Mouse (Mus musculus): ENCODE data around the gene Hdac1. TPM values are rescaled to one million over a fixed set of nuclear protein-coding genes. Genes with fewer than 3 reads are reported as not detected.
"Not testable (repeated sequence)": the region's sequence is repeated elsewhere in the genome, so short reads cannot be mapped to it uniquely, and the experiment has no call there.

The Hdac1 gene
- polyA plus RNA-seq, 1 experiment from 2014 or later = 111 TPM

- Histone ChIP-seq H3K4me1 (replicated peaks) (peaks cover 22% of the 10 kb centered on the region), H3K9ac (peak overlapping the region; percentile 68), H3K36me3 (no peaks in the 10 kb centered on the region), H3K27ac (peak overlapping the region; percentile 53; the same call in 1 of the 2 replicates), H3K4me3 (peak overlapping the region; percentile 42), H3K4me2 (peak overlapping the region; percentile 63), H3K27me3 (peaks cover 13% of the 10 kb centered on the region; the same call in 1 of the 2 replicates), H3K9me3 (no peaks in the 10 kb centered on the region)
- peak; percentile 67 for ATAC-seq (ENCODE audit: low FRiP score)
- WGBS = 9% methylated on average over 33 of the region's 33 CpGs
Observed at GRCm38 (mm10) chr4:129556532-129557223, 14.2 kb upstream of the Hdac1 start.

- H3K27me3 ChIP-seq = peaks cover 13% of the 10 kb centered on the region; the same call in 1 of the 2 replicates
- peak overlapping the region; percentile 63 for H3K4me2 ChIP-seq
- H3K4me3 ChIP-seq = peak overlapping the region; percentile 42
- no peaks in the 10 kb centered on the region for H3K9me3 ChIP-seq
- peak overlapping the region; percentile 53 for H3K27ac ChIP-seq
- no peaks in the 10 kb centered on the region for H3K36me3 ChIP-seq
- peak; percentile 79 for ATAC-seq (ENCODE audit: low FRiP score)
- H3K9ac ChIP-seq = peak overlapping the region; percentile 68
- H3K4me1 ChIP-seq (replicated peaks) = peaks cover 22% of the 10 kb centered on the region
- 0% methylated on average over 24 of the region's 24 CpGs for WGBS
Observed at GRCm38 (mm10) chr4:129555862-129556531, 13.5 kb upstream of the Hdac1 start.

- H3K27me3 ChIP-seq = peaks cover 13% of the 10 kb centered on the region; the same call in 1 of the 2 replicates
- H3K4me2 ChIP-seq = peak overlapping the region; percentile 63
- H3K9me3 ChIP-seq = no peaks in the 10 kb centered on the region
- no peak; the same call in none of the 2 replicates for ATAC-seq (ENCODE audit: low FRiP score)
- peak overlapping the region; percentile 68 for H3K9ac ChIP-seq
- peak overlapping the region; percentile 53 for H3K27ac ChIP-seq
- peaks cover 22% of the 10 kb centered on the region for H3K4me1 ChIP-seq (replicated peaks)
- WGBS = 4% methylated on average over 16 of the region's 16 CpGs
- peak overlapping the region; percentile 42 for H3K4me3 ChIP-seq
- H3K36me3 ChIP-seq = no peaks in the 10 kb centered on the region
Observed at GRCm38 (mm10) chr4:129555421-129555861, 12.9 kb upstream of the Hdac1 start.

- Histone ChIP-seq H3K4me1 (replicated peaks) (peaks cover 22% of the 10 kb centered on the region), H3K27me3 (peaks cover 13% of the 10 kb centered on the region; the same call in 1 of the 2 replicates)
- not testable (repeated sequence) for H3K36me3 ChIP-seq; ATAC-seq (ENCODE audit: low FRiP score); H3K4me2 ChIP-seq; H3K27ac ChIP-seq; H3K9me3 ChIP-seq; H3K9ac ChIP-seq; H3K4me3 ChIP-seq
- 66% methylated on average over 6 of the region's 6 CpGs for WGBS
Observed at GRCm38 (mm10) chr4:129554512-129554911, 12.0 kb upstream of the Hdac1 start.

- H3K9me3 ChIP-seq = no peaks in the 10 kb centered on the region
- no peak overlapping the region for H3K4me2 ChIP-seq
- H3K4me1 ChIP-seq (replicated peaks) = peaks cover 8% of the 10 kb centered on the region
- ATAC-seq (ENCODE audit: low FRiP score) = no peak
- no peak overlapping the region for H3K4me3 ChIP-seq
- 62% methylated on average over 1 of the region's 1 CpGs for WGBS
- no peaks in the 10 kb centered on the region for H3K36me3 ChIP-seq
- H3K9ac ChIP-seq = no peak overlapping the region
- peaks cover 6% of the 10 kb centered on the region; the same call in 1 of the 2 replicates for H3K27me3 ChIP-seq
- no peak overlapping the region for H3K27ac ChIP-seq
Observed at GRCm38 (mm10) chr4:129550295-129550694, 7.8 kb upstream of the Hdac1 start.

- no peak for ATAC-seq (ENCODE audit: low FRiP score)
- no peak overlapping the region for H3K4me2 ChIP-seq
- 94% methylated on average over 2 of the region's 2 CpGs for WGBS
Observed at GRCm38 (mm10) chr4:129549306-129549705, 6.8 kb upstream of the Hdac1 start.

GRCm38 (mm10) chr4:129547631-129548030 is 5.1 kb upstream of the Hdac1 start:
- H3K4me2 ChIP-seq; H3K4me1 ChIP-seq (replicated peaks); H3K4me3 ChIP-seq; H3K36me3 ChIP-seq; H3K9me3 ChIP-seq; H3K9ac ChIP-seq; H3K27ac ChIP-seq; H3K27me3 ChIP-seq; ATAC-seq (ENCODE audit: low FRiP score): not testable (repeated sequence)
- 84% methylated on average over 4 of the region's 4 CpGs for WGBS

More at GRCm38 (mm10) chr4:129549306-129549705, 6.8 kb upstream of the Hdac1 start:
- H3K36me3 ChIP-seq = no peaks in the 10 kb centered on the region
- no peak overlapping the region for H3K4me3 ChIP-seq
- H3K9ac ChIP-seq = no peak overlapping the region
- H3K9me3 ChIP-seq = no peaks in the 10 kb centered on the region
- no peak overlapping the region for H3K27ac ChIP-seq
- no peaks in the 10 kb centered on the region for H3K27me3 ChIP-seq
- H3K4me1 ChIP-seq (replicated peaks) = no peaks in the 10 kb centered on the region

- Histone ChIP-seq H3K27ac (no peak overlapping the region), H3K4me1 (replicated peaks) (peaks cover 20% of the 10 kb centered on the region), H3K27me3 (no peaks in the 10 kb centered on the region), H3K9ac (no peak overlapping the region), H3K4me2 (no peak overlapping the region), H3K4me3 (no peak overlapping the region), H3K9me3 (no peaks in the 10 kb centered on the region), H3K36me3 (peaks cover 11% of the 10 kb centered on the region)
- 81% methylated on average over 4 of the region's 4 CpGs for WGBS
- no peak for ATAC-seq (ENCODE audit: low FRiP score)
Observed at GRCm38 (mm10) chr4:129544106-129544505, 1.6 kb upstream of the Hdac1 start.

GRCm38 (mm10) chr4:129541868-129542591 is 483 bp downstream of the Hdac1 start:
- Histone ChIP-seq H3K4me1 (replicated peaks) (peaks cover 20% of the 10 kb centered on the region), H3K27me3 (no peaks in the 10 kb centered on the region), H3K4me2 (peak overlapping the region; percentile 77), H3K9me3 (no peaks in the 10 kb centered on the region), H3K4me3 (peak overlapping the region; percentile 77), H3K9ac (peak overlapping the region; percentile 87), H3K36me3 (peaks cover 20% of the 10 kb centered on the region), H3K27ac (peak overlapping the region; percentile 84)
- ATAC-seq (ENCODE audit: low FRiP score) = peak; percentile 29
- under 1% methylated on average over 28 of the region's 30 CpGs for WGBS

GRCm38 (mm10) chr4:129540012-129540411 is 2.5 kb downstream of the Hdac1 start:
- WGBS = 87% methylated on average over 6 of the region's 6 CpGs
- no peak for ATAC-seq (ENCODE audit: low FRiP score)

GRCm38 (mm10) chr4:129528901-129529300 is 13.6 kb downstream of the Hdac1 start:
- not testable (repeated sequence) for H3K4me3 ChIP-seq; H3K9ac ChIP-seq; H3K27ac ChIP-seq; H3K4me1 ChIP-seq (replicated peaks); H3K27me3 ChIP-seq; H3K4me2 ChIP-seq; ATAC-seq (ENCODE audit: low FRiP score); H3K9me3 ChIP-seq
- WGBS = 94% methylated on average over 6 of the region's 6 CpGs
- H3K36me3 ChIP-seq = peaks cover 80% of the 10 kb centered on the region

More at GRCm38 (mm10) chr4:129540012-129540411, 2.5 kb downstream of the Hdac1 start:
- Histone ChIP-seq H3K27ac (no peak overlapping the region), H3K9ac (no peak overlapping the region), H3K4me3 (no peak overlapping the region), H3K9me3 (no peaks in the 10 kb centered on the region), H3K36me3 (peaks cover 26% of the 10 kb centered on the region), H3K4me2 (no peak overlapping the region), H3K4me1 (replicated peaks) (peaks cover 20% of the 10 kb centered on the region), H3K27me3 (no peaks in the 10 kb centered on the region)

GRCm38 (mm10) chr4:129525889-129526288 is 16.6 kb downstream of the Hdac1 start:
- Histone ChIP-seq H3K9me3 (no peaks in the 10 kb centered on the region), H3K4me2 (no peak overlapping the region), H3K9ac (no peak overlapping the region), H3K27me3 (no peaks in the 10 kb centered on the region), H3K27ac (no peak overlapping the region), H3K4me1 (replicated peaks) (no peaks in the 10 kb centered on the region), H3K4me3 (no peak overlapping the region), H3K36me3 (peaks cover 87% of the 10 kb centered on the region)
- WGBS = 89% methylated on average over 3 of the region's 3 CpGs
- ATAC-seq (ENCODE audit: low FRiP score) = no peak
